Mouse (Mus musculus): ENCODE data around the gene Hspg2.
A peak's percentile ranks its signal among the peaks of the same experiment; 100 is the strongest.

The Hspg2 gene

GRCm38 (mm10) chr4:137480191-137480992 lies 11.8 kb downstream of the Hspg2 start:
- DNase-seq (ENCODE audit: low spot score in 2 of 2) = no peak

DNA sequence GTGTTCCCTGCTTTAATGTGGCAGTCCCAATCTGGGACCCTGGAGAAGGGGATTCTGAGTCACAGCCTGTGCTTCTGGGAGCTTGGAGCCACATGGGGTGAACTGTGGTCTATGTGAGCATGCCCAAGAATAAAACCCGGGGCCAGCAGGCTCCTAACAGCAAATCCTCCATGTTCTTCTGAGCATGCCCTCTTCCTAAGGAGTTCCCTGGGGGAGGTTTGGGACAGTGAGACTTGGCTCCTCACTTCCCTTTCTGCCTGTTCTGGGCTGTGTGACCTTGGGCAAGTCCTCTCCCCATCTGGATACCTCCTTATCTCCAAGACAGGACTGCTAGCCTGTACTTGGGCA lies 12.4 kb downstream of the Hspg2 start:
- DNase-seq (ENCODE audit: low spot score in 2 of 2) = no peak

- DNase-seq (ENCODE audit: low spot score in 2 of 2) = no peak
Observed at GRCm38 (mm10) chr4:137481381-137482030, 12.9 kb downstream of the Hspg2 start.

DNA sequence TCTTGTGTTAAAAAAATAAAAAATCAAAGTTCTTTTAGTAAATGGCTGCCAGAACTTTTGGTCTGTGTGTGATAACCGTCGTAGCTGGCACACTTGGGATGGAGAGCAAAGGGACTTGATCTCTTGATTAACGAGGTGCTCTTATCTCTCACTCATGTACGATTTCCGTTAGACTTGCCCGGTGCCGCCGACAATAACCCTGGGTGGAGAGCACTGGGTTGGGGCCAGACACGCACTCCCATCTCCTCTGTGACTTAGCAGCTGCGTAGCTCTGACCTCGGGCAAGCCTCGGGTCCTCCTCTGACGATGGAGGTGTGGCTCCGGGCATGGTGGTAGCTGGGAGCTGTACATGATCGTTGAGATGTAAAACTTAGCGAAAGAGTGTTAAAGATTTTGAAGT lies 15.3 kb downstream of the Hspg2 start:
- no peak for DNase-seq (ENCODE audit: low spot score in 2 of 2)

GRCm38 (mm10) chr4:137484586-137484985 lies 16.0 kb downstream of the Hspg2 start:
- DNase-seq (ENCODE audit: low spot score in 2 of 2) = no peak

DNA sequence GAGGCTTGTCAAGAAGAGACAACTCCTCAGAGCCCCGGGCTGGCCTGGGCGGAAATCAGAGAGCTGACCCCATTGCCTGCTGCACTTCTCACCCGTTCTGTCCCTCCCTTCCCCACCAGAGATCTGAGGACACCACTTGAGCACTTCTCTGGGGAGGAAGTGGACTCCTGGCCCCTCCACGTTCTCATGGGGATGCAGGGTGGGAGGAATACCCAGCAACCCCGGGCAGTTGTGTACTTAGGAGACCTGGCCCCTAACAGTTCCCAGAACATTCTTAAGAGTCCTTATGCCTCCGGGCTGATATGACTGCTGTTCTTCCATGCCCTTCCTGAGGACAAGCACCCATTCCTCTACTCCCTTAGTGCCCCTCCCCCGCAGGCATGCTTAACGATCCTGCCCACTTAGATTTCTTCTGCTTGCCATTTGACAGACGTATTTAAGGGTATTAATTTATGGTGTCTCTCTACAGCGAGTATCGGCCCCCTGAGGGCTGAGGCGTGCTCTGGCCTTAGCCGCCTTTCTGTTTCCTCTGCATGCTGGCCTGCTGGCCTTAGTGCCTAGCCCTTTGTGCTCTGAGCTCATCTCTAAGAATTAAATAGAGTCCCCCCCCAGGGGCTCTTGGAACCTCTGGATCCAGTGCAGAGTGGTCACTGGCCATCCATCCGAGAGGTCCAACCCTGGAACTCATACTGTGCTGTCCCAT lies 16.8 kb downstream of the Hspg2 start:
- DNase-seq (ENCODE audit: low spot score in 2 of 2) = no peak

DNA sequence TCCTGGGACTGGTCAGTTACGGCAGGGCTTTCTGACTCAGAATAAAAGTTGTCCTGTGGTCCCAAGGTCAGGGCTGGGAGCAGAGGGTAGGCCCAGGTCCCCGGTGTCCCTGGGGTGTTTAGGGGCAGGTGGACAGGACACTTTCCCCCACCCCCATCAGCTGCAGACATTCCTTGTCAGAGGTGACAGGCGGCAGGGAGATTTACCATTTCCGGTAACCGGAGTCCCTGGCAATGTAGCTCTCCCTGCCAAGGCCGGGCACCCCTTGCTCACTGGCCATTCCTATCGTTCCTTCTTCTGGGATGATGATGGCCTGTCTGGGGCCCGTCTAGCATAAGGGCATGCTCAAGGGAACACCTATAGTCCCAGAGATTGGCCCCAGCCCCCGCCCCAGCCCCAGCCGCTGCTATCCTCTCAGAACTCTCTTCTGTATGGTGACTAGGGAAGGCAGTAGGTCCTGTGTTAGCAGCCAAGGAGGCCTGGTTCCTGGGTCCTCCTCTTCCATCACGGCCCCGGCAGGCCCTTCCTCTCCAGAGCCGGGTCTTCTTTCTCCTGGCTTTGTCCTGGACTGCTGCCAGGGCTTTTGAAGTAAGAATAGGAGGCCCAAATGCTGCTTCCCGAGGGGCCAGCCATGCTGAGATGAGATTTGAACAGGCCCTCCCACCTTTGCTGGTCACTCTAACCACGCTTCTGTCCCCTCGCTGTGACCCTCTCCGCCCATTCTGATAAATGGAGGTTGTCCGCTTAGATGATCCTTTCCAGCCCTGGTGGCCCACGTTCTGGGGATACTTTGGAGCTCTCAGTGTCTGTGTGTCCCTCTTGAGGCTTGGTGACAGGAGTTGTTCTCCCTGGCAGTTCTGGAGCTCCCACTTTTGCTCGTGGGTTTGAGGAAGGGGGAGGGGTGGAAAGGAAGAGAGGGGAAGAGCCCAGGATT lies 17.8 kb downstream of the Hspg2 start:
- DNase-seq (ENCODE audit: low spot score in 2 of 2) = no peak

GRCm38 (mm10) chr4:137487286-137488000 lies 18.9 kb downstream of the Hspg2 start:
- DNase-seq (ENCODE audit: low spot score in 2 of 2) = peak in 1 of 2 experiments; percentile 63

DNA sequence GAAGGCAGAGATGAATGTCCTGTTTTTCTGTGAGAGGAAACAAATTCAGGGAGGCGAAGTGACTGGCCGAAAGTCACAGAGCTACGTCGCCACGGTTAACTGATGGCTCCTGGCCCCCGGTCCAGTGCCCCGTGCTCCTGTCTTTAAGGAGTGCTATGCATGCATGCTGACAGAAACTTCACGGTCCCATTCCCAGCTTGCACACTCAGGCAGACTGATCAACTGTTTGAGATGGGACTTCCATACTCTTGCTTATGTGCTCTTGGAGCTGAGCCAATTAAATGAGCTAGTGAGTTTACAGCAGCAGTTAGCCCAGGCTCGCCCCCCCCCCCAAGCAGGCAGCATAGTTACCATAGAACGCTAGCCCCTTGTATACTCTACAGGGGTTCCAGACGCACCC lies 19.5 kb downstream of the Hspg2 start:
- DNase-seq (ENCODE audit: low spot score in 2 of 2) = no peak

GRCm38 (mm10) chr4:137488571-137489303 lies 20.2 kb downstream of the Hspg2 start:
- DNase-seq (ENCODE audit: low spot score in 2 of 2) = no peak

GRCm38 (mm10) chr4:137489996-137490395 lies 21.4 kb downstream of the Hspg2 start:
- no peak for DNase-seq (ENCODE audit: low spot score in 2 of 2)

GRCm38 (mm10) chr4:137492563-137492962 lies 24.0 kb downstream of the Hspg2 start:
- DNase-seq (ENCODE audit: low spot score in 2 of 2) = no peak

GRCm38 (mm10) chr4:137493187-137493586 lies 24.6 kb downstream of the Hspg2 start:
- no peak for DNase-seq (ENCODE audit: low spot score in 2 of 2)

GRCm38 (mm10) chr4:137494751-137495500 lies 26.4 kb downstream of the Hspg2 start:
- DNase-seq (ENCODE audit: low spot score in 2 of 2) = no peak

GRCm38 (mm10) chr4:137495501-137496100 lies 27.0 kb downstream of the Hspg2 start:
- DNase-seq (ENCODE audit: low spot score in 2 of 2) = no peak

GRCm38 (mm10) chr4:137497367-137497766 lies 28.8 kb downstream of the Hspg2 start:
- no peak for DNase-seq (ENCODE audit: low spot score in 2 of 2)

DNA sequence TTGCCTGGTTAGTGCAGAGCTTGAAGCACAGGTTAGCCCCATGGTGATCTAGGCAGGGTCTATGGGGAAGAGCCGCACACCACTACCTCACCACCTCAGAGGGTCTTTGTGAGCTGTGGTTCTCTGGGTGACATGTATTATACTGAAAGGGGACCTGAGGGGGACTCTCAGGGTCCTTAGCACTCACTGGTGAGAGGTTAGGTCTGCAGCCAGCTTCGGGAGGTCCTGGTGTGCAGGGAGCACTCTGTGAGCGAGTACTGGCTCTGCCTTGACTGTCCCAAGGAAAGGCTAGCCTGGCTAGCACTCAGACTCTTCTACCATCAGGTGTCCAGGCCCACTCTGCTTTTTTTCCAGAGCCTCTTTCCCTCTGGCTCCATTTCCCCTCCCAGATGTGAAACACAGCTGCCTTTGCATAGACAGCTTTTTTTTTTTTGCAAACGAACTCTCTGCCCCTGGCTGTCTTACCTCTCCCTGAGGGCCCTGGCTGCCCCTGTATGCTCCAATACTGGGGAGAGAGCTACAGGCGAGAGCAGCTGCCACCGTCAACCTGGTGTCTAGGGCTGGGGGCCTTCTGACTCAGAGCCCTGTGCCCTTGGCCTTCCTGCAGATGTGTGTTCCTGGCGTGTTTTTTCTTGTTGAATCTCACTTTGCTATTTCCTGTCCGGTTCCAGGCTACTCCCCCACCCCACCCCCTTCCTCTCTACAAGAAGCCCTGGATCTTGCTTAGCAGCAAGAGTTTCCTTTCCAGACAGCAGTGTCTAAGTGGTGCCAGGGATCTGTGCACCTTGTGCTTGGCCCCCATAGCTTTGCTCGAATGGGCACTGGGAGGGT lies 29.5 kb downstream of the Hspg2 start:
- no peak for DNase-seq (ENCODE audit: low spot score in 2 of 2)

DNA sequence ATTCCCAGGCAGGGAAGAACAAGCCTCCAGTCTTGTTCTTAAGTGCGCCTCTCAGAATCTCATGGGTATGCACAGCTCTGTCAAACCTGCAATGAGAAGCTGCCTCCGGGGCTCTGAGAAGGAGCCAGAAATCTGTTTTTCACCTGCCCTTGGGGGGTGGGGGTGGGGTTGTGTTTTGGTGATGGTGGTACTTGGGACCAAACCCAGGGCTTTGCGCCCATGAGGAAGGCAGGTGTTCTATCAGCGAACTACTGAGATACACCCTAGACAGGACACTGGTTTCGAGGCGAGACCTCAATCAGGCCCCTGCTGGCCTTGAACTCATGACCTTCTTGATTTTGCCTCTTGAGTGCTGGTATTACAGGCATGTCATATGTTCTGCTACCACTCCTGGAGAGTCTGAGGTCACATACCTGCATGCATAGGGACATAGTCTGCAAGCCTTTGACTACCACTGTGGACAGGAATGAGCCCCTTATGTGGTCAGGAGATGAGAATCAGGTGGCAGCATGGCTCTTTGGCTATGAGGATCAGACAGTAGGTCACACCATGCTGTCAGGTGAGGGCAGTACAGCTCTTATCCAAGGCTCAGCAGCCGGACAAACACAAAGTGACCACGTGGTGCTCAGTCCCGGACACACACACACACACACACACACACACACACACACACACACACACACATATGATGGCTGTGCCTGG lies 30.5 kb downstream of the Hspg2 start:
- no peak for DNase-seq (ENCODE audit: low spot score in 2 of 2)

Measured in urinary bladder, adult 18-20 months (tissue).